Mouse (Mus musculus) hindbrain, embryonic 11.5 days (tissue): ENCODE data around the gene Hoxa11. TPM values are rescaled to one million over a fixed set of nuclear protein-coding genes. Genes with fewer than 3 reads are reported as not detected.

Source experiments
- ATAC-seq: fragments of 200-750 bp; cut with Nextera tagmentation; 2 replicates; pipeline ENCODE4 v1.8.0; 2017; ENCODE audit warnings: mild to moderate bottlenecking, moderate TSS enrichment, moderate library complexity; ENCODE audit not compliant: low FRiP score
- DNase-seq: peaks from one replicate; pipeline ENCODE4 v3.0.0-alpha.2; 2015; ENCODE audit warnings: low spot score
- H3K27ac ChIP-seq: fragments of 300-500 bp; sonication (generic); 2 replicates; pipeline ENCODE4 v1.5.1; 2014; ENCODE audit warnings: mild to moderate bottlenecking, low read depth, low read length
- H3K27me3 ChIP-seq: fragments of 300-500 bp; sonication (generic); 2 replicates; pipeline ENCODE4 v1.6.1; 2014; ENCODE audit warnings: mild to moderate bottlenecking, low read length, moderate library complexity, mixed read lengths; ENCODE audit not compliant: control insufficient read depth, insufficient read depth
- H3K36me3 ChIP-seq: fragments of 300-500 bp; sonication (generic); 2 replicates; pipeline ENCODE4 v1.6.1; 2014; ENCODE audit warnings: mild to moderate bottlenecking, low read length, moderate library complexity, mixed read lengths; ENCODE audit not compliant: control insufficient read depth, insufficient read depth
- H3K4me1 ChIP-seq: fragments of 300-500 bp; sonication (generic); replicated peaks from 2 replicates; pipeline ENCODE4 v1.6.1; 2014; ENCODE audit warnings: low read length, mixed read lengths; ENCODE audit not compliant: control insufficient read depth, insufficient read depth
- H3K4me2 ChIP-seq: fragments of 300-500 bp; sonication (generic); replicated peaks from 2 replicates; pipeline ENCODE4 v1.6.1; 2014; ENCODE audit warnings: mild to moderate bottlenecking, low read depth, low read length
- H3K4me3 ChIP-seq: fragments of 300-500 bp; sonication (generic); 2 replicates; pipeline ENCODE4 v1.5.1; 2014; ENCODE audit warnings: low read depth, low read length
- H3K9ac ChIP-seq: fragments of 300-500 bp; sonication (generic); 2 replicates; pipeline ENCODE4 v1.6.1; 2014; ENCODE audit warnings: low read depth, low read length
- H3K9me3 ChIP-seq: fragments of 300-500 bp; sonication (generic); 2 replicates; pipeline ENCODE4 v1.6.1; 2016; ENCODE audit warnings: low read length; ENCODE audit not compliant: control insufficient read depth
- WGBS: fragments of 180-500 bp; shearing (Covaris S2); extraction: QIAGEN DNeasy Blood & Tissue Kit; methylation state at CpG from one replicate; pipeline ENCODE4 v1.1.7; 2014; 5-methylcytosine and 5-hydroxymethylcytosine counted together
- polyA plus RNA-seq: library from polyadenylated mRNA; unstranded; fragments of >200 nt; fragmentation: Nextera tagmentation; extraction: Ambion mirVana; gene quantifications from 2 replicates; pipeline ENCODE4 v1.2.1, GENCODE M21; 2014

Hoxa11 gene
- polyA plus RNA-seq, 1 experiment from 2014 or later = not detected

DNA sequence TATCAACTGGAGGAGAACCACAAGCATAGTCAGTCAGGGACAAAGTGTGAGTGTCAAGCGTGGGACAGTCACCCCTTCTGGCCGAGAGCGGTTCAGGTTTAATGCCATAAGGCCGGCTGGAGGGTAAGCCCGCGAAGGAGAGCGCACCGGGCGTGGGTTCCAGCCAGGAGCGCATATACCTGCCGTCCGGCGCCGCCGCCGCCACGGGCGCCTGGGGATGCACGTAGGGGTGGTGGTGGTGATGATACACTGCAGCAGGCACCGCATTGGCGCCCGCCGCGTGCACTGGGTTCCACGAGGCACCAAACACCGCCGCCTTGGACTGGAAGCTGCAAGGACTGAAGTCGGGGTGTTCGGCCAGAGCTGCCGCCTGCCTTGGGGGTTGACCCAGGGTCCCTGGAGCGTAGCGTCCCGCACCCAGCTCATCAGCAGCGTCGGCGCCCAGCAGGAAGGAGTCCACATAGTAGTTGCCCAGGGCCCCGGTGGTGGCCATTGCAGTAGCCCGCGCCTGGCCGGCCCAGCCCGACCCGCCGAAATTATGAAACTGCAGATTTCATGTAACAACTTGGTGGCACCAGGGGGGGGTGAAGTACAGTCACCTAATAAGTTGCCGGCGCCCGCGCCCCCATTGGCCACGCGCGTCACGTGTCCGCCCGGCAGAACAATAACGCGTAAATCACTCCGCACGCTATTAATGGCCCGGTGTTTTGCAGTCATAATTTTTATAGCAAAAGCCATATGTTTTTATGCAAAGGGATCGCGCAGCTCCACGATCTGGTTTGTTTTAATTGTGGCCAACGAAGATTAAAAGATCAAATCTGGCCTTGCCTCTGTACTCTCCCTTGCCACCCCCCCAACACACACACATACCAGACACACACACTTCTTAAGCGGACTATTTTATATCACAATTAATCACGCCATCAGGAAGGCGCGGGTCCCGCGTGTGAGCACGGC lies 19.7 kb downstream of the Hoxa11 start:
- H3K27me3 ChIP-seq = peaks cover 94% of the 10 kb centered on the region
- no peak overlapping the region for H3K9ac ChIP-seq
- DNase-seq = peak; percentile 68
- H3K36me3 ChIP-seq = no peaks in the 10 kb centered on the region
- no peak for ATAC-seq
- H3K9me3 ChIP-seq = no peaks in the 10 kb centered on the region
- 3% methylated on average over 69 of the region's 69 CpGs for WGBS
- peaks cover 3% of the 10 kb centered on the region; the same call in 1 of the 2 replicates for H3K4me1 ChIP-seq
- H3K4me2 ChIP-seq = no peak overlapping the region
- no peak overlapping the region for H3K27ac ChIP-seq
- no peak overlapping the region for H3K4me3 ChIP-seq

DNA sequence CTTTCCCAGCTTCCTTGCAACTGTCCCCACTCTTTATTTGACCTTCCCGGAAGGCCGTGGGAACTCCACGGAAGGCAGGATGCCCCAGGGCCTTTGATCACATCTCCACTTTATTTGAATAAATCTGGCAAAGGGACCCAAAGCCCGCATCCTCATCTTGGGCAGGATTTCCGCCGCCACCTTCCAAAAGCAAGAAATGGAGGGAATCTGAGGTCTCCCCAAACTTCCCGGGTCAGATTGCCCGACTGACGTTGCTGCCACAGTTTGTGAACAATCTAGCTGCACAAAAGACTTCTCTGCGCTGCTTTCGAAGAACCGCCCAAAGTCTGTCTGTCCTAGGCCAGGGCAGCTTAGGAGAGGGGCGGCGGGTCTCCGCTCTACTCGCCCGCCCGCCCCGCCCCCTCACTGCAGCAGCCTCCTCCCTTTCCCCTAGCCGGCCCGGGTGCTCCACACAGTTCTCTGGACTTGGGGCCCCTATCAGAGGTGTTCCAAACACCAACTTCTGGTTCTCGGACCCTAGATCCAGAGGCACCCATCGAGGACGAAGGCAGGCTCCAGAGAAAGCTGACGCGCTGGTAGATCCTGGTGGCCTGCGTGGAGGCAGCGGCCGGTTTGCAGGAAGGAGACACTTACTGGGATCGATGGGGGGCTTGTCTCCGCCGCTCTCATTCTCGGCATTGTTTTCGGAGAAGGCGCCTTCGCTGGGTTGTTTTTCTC lies 20.6 kb downstream of the Hoxa11 start:
- ATAC-seq (no peak), DNase-seq (peak; percentile 66)
- H3K9me3 ChIP-seq = no peaks in the 10 kb centered on the region
- WGBS = 1% methylated on average over 36 of the region's 36 CpGs
- H3K4me2 ChIP-seq = no peak overlapping the region
- H3K9ac ChIP-seq = no peak overlapping the region
- H3K4me1 ChIP-seq = peaks cover 3% of the 10 kb centered on the region; the same call in 1 of the 2 replicates
- no peak overlapping the region for H3K4me3 ChIP-seq
- no peaks in the 10 kb centered on the region for H3K36me3 ChIP-seq
- H3K27ac ChIP-seq = no peak overlapping the region
- peaks cover 94% of the 10 kb centered on the region for H3K27me3 ChIP-seq

DNA sequence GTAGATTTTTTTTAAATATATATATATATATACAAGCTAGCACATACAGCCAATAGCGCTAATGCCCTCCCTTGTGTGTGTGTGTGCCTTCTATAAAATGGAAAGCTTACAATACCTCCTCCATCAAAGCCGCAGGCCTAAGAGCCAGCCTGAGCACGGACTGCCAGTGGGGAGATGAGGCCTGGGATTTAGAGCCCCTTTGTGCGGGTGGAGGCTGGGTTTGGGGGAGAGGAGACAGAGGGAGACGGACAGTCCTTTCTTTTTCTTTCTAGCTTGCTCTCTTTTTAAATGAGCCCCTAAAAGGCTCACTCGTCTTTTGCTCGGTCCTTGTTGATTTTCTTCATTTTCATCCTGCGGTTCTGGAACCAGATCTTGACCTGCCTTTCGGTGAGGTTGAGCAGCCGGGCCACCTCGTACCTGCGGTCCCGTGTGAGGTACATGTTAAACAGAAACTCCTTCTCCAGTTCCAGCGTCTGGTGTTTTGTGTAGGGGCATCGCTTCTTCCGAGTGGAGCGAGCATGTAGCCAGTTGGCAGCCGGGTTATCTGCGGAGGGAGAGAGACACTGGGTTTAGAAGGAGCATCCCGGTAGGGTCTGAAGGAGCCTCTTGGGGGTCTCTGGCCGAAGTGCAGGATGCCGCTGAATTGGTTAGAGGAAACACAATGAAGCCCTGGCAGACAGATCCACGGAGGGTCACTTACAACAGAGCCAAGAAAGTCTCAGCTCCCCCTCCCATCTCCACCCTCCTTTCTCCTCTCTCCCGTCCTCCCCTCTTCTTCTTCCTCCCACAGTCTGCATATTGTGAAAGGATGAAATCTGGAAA lies 21.5 kb downstream of the Hoxa11 start:
- under 1% methylated on average over 24 of the region's 24 CpGs for WGBS
- Histone ChIP-seq H3K9me3 (no peaks in the 10 kb centered on the region), H3K4me3 (no peak overlapping the region), H3K27ac (no peak overlapping the region), H3K27me3 (peaks cover 94% of the 10 kb centered on the region), H3K4me2 (no peak overlapping the region), H3K36me3 (no peaks in the 10 kb centered on the region), H3K4me1 (peaks cover 3% of the 10 kb centered on the region; the same call in 1 of the 2 replicates), H3K9ac (no peak overlapping the region)
- DNase-seq = peak; percentile 70
- ATAC-seq = no peak

DNA sequence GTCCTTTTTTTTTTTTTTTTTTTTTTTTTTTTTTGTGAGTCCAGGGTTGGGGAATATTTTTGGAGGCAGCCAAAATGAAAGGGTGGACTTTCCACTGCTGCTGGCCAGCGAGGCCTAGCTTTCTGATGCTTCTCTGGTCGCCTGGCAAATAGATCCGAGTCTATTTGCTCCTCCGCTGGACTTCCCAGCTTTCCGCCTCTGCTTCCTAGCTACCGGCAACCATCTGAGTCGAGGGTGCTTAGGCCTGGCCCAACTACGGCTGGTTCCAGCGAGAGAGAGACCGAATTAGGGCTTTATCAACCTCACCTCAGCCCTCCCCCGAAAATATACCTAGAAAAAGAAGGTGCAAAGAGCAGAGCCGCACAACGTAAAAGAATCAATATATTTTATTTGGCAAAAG lies 22.9 kb downstream of the Hoxa11 start:
- Histone ChIP-seq H3K4me2 (no peak overlapping the region), H3K4me1 (peaks cover 3% of the 10 kb centered on the region; the same call in 1 of the 2 replicates)

DNA sequence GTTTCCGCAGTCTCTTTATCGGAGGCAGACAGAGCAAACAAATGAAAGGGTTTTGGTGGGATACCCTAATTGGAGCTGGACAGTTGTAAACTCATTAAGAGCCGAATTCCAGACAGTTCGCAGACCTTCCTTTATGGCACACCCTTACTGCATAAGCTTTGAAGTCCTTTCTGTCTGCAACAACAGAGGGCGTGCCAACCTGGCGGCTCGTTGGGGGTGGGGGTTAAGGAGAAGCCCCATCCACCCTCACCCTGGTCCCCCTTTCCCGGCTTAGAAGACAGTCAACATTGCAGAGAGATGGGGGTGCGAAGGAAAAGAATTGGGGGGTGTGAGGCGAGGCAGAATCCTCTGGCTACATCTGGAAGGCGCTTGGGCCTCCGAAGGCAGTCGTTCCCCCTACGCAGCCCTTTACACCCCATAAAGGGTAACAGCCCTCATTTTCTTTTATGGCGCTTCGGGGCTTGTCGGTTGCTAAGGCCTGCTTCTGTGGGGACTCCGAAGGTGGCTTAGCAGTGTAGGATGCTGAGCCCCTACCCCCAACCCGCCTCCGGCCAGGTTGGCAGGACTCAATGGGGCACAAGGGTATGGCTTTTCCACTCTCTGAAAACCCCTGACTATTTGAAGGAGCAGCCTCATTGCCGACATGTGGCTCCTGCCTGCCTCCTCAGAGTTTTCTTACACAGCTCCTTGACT lies 23.5 kb downstream of the Hoxa11 start:
- ATAC-seq (no peak), DNase-seq (peak; percentile 61)
- H3K4me2 ChIP-seq = no peak overlapping the region
- peaks cover 97% of the 10 kb centered on the region for H3K27me3 ChIP-seq
- peaks cover 7% of the 10 kb centered on the region; the same call in 1 of the 2 replicates for H3K4me1 ChIP-seq
- 3% methylated on average over 21 of the region's 21 CpGs for WGBS
- no peaks in the 10 kb centered on the region for H3K36me3 ChIP-seq
- H3K27ac ChIP-seq = no peak overlapping the region
- no peak overlapping the region for H3K9ac ChIP-seq
- no peaks in the 10 kb centered on the region for H3K9me3 ChIP-seq
- H3K4me3 ChIP-seq = peak overlapping the region; percentile 38; the same call in 1 of the 2 replicates

More for the DNA sequence above, 22.9 kb downstream of the Hoxa11 start:
- DNase-seq = peak; percentile 57
- Histone ChIP-seq H3K9ac (no peak overlapping the region), H3K27me3 (peaks cover 97% of the 10 kb centered on the region), H3K4me3 (no peak overlapping the region), H3K9me3 (no peaks in the 10 kb centered on the region), H3K36me3 (no peaks in the 10 kb centered on the region), H3K27ac (no peak overlapping the region)
- 13% methylated on average over 13 of the region's 13 CpGs for WGBS
- no peak for ATAC-seq

- under 1% methylated on average over 46 of the region's 46 CpGs for WGBS
- Histone ChIP-seq H3K4me3 (peak within 1 kb of the TSS; percentile 38), H3K27me3 (peaks cover 97% of the 10 kb centered on the region), H3K4me1 (peaks cover 8% of the 10 kb centered on the region; the same call in 1 of the 2 replicates), H3K27ac (no peak within 1 kb of the TSS), H3K36me3 (no peaks in the 10 kb centered on the region), H3K9ac (peak within 1 kb of the TSS; percentile 47), H3K4me2 (peak within 1 kb of the TSS; percentile 87), H3K9me3 (no peaks in the 10 kb centered on the region)
- peak; percentile 71 for DNase-seq
- peak; percentile 61 for ATAC-seq
These were observed 24.1 kb downstream of the Hoxa11 start, which contains the start of gene Hoxa7 for GRCm38 (mm10) chr6:52221337-52221992. Gene Hoxa7 (minus strand): TSS chr6:52221854.

DNA sequence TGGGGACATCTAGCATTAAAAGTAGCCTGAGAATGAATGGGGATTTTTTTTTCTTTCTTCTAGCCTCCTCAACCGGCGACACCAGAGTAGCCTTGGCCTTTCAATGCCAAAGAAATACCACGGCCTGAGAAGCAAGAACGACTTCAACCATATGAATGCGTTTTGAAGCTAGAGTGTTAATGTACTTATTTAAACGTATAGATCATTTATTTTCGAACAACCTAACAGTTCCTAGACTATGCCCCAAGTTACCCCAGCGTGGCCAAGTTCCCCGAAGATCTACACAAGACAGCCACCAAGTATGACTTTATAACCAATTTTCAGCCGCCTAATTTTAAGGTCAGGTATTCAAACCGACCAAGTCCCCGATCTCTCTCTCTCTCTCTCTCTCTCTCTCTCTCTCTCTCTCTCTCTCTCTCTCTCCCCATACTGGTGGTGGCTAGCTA lies 24.7 kb downstream of the Hoxa11 start:
- DNase-seq (peak; percentile 67), ATAC-seq (no peak)
- H3K4me2 ChIP-seq = no peak overlapping the region; the same call in 1 of the 2 replicates
- WGBS = 9% methylated on average over 12 of the region's 12 CpGs
- H3K4me3 ChIP-seq = peak overlapping the region; percentile 38
- no peak overlapping the region for H3K27ac ChIP-seq
- no peak overlapping the region for H3K9ac ChIP-seq
- no peaks in the 10 kb centered on the region for H3K9me3 ChIP-seq
- no peaks in the 10 kb centered on the region for H3K36me3 ChIP-seq
- peaks cover 8% of the 10 kb centered on the region; the same call in 1 of the 2 replicates for H3K4me1 ChIP-seq
- H3K27me3 ChIP-seq = peaks cover 97% of the 10 kb centered on the region
